Mouse (Mus musculus) midbrain, postnatal 0 days (tissue): ENCODE results near the gene Pmm1. TPM values are rescaled to one million over a fixed set of nuclear protein-coding genes. Genes with fewer than 3 reads are reported as not detected.
A peak's percentile ranks its signal among the peaks of the same experiment; 100 is the strongest.

Experiments used
- ATAC-seq: fragments of 200-750 bp; cut with Nextera tagmentation; 2 replicates; pipeline ENCODE4 v1.8.0; 2017; ENCODE audit warnings: moderate number of reproducible peaks, mild to moderate bottlenecking, moderate TSS enrichment, moderate library complexity; ENCODE audit not compliant: low FRiP score
- DNase-seq: peaks from one replicate; pipeline ENCODE4 v3.0.0-alpha.2; 2015; ENCODE audit warnings: low spot score
- H3K27ac ChIP-seq: fragments of 300-500 bp; sonication (generic); 2 replicates; pipeline ENCODE4 v1.5.1; 2014; ENCODE audit warnings: low read depth, mild to moderate bottlenecking, low read length, mixed read lengths
- H3K27me3 ChIP-seq: fragments of 300-500 bp; sonication (generic); 2 replicates; pipeline ENCODE4 v1.6.1; 2014; ENCODE audit warnings: low read length, control low read depth, mixed read lengths; ENCODE audit not compliant: insufficient read depth
- H3K36me3 ChIP-seq: fragments of 300-500 bp; sonication (generic); 2 replicates; pipeline ENCODE4 v1.6.1; 2014; ENCODE audit warnings: low read length, control low read depth, mixed read lengths; ENCODE audit not compliant: insufficient read depth
- H3K4me1 ChIP-seq: fragments of 300-500 bp; sonication (generic); 2 replicates; pipeline ENCODE4 v1.6.1; 2014; ENCODE audit warnings: mild to moderate bottlenecking, control low read depth, antibody characterized with exemption, low read length, mixed read lengths; ENCODE audit not compliant: insufficient read depth
- H3K4me2 ChIP-seq: fragments of 300-500 bp; sonication (generic); 2 replicates; pipeline ENCODE4 v1.6.1; 2014; ENCODE audit warnings: low read depth, mild to moderate bottlenecking, low read length, mixed read lengths; ENCODE audit not compliant: poor library complexity, severe bottlenecking
- H3K4me3 ChIP-seq: fragments of 300-500 bp; sonication (generic); 2 replicates; pipeline ENCODE4 v1.5.1; 2014; ENCODE audit warnings: low read depth, mild to moderate bottlenecking, low read length, moderate library complexity
- H3K9ac ChIP-seq: fragments of 300-500 bp; sonication (generic); replicated peaks from 2 replicates; pipeline ENCODE4 v1.6.1; 2014; ENCODE audit warnings: mild to moderate bottlenecking, low read length, moderate library complexity, mixed read lengths; ENCODE audit not compliant: poor library complexity, severe bottlenecking
- H3K9me3 ChIP-seq: fragments of 300-500 bp; sonication (generic); 2 replicates; pipeline ENCODE4 v1.6.1; 2016; ENCODE audit warnings: low read length, control low read depth
- CTCF ChIP-seq: IDR thresholded peaks from 2 replicates; pipeline ENCODE4 v1.5.1; 2016; ENCODE audit warnings: antibody characterized with exemption, mild to moderate bottlenecking
- WGBS: fragments of 180-500 bp; shearing (Covaris S2); extraction: QIAGEN DNeasy Blood & Tissue Kit; methylation state at CpG from one replicate; pipeline ENCODE4 v1.1.7; 2014; 5-methylcytosine and 5-hydroxymethylcytosine counted together
- polyA plus RNA-seq: library from polyadenylated mRNA; unstranded; fragments of >200 nt; fragmentation: Nextera tagmentation; extraction: Ambion mirVana; gene quantifications from 2 replicates; pipeline ENCODE4 v1.2.1, GENCODE M21; 2015
- total RNA-seq: library from RNA; depleted of rRNA; stranded (reverse); fragments of >200 nt; gene quantifications from 2 replicates; pipeline ENCODE4 v1.2.3, GENCODE M21; 2014

Pmm1 gene
- total and polyA plus RNA-seq, 2 experiments from 2014 or later, result 122 to 172 TPM

- no peak for TF ChIP-seq CTCF
- peak overlapping the region; percentile 93 for H3K27ac ChIP-seq
- ATAC-seq (0 out of 2 replicates have a peak, but pooled peaks have one; percentile 4), DNase-seq (no peak)
- H3K4me2 ChIP-seq, result peak overlapping the region; percentile 75
- peak overlapping the region; percentile 67 for H3K4me3 ChIP-seq
- peak overlapping the region; percentile 77 for H3K9ac ChIP-seq
- H3K4me1 ChIP-seq, result no peaks in the 10 kb centered on the region
- H3K36me3 ChIP-seq, result no peaks in the 10 kb centered on the region
- H3K9me3 ChIP-seq, result no peaks in the 10 kb centered on the region
- WGBS, result 4% methylated on average over 4 of the region's 8 CpGs
- H3K27me3 ChIP-seq, result no peaks in the 10 kb centered on the region
These were observed 335 bp upstream of the Pmm1 start for GRCm38 (mm10) chr15:81961078-81961451.

GRCm38 (mm10) chr15:81958906-81959305, 1.8 kb downstream of the Pmm1 start:
- H3K27ac ChIP-seq, result no peak overlapping the region
- ATAC-seq (no peak), DNase-seq (no peak)
- no peak for TF ChIP-seq CTCF
- H3K9me3 ChIP-seq, result no peaks in the 10 kb centered on the region
- no peak overlapping the region for H3K4me3 ChIP-seq
- 89% methylated on average over 3 of the region's 3 CpGs for WGBS
- H3K4me1 ChIP-seq, result no peaks in the 10 kb centered on the region
- no peaks in the 10 kb centered on the region for H3K27me3 ChIP-seq
- no peak overlapping the region for H3K9ac ChIP-seq
- H3K4me2 ChIP-seq, result no peak overlapping the region
- H3K36me3 ChIP-seq, result peaks cover 17% of the 10 kb centered on the region

GRCm38 (mm10) chr15:81957598-81957997, 3.1 kb downstream of the Pmm1 start:
- 87% methylated on average over 11 of the region's 11 CpGs for WGBS
- Histone ChIP-seq H3K36me3 (peaks cover 20% of the 10 kb centered on the region), H3K4me3 (no peak overlapping the region), H3K9ac (no peak overlapping the region), H3K4me2 (no peak overlapping the region), H3K4me1 (no peaks in the 10 kb centered on the region), H3K27ac (no peak overlapping the region), H3K27me3 (no peaks in the 10 kb centered on the region), H3K9me3 (no peaks in the 10 kb centered on the region)
- DNase-seq (no peak), ATAC-seq (no peak)
- no peak for TF ChIP-seq CTCF

GRCm38 (mm10) chr15:81956457-81956856, 4.3 kb downstream of the Pmm1 start:
- peaks cover 30% of the 10 kb centered on the region for H3K36me3 ChIP-seq
- peak; percentile 89 for TF ChIP-seq CTCF
- H3K27me3 ChIP-seq, result no peaks in the 10 kb centered on the region
- DNase-seq, result peak; percentile 55
- no peak overlapping the region for H3K4me2 ChIP-seq
- H3K9me3 ChIP-seq, result no peaks in the 10 kb centered on the region
- no peak overlapping the region for H3K4me3 ChIP-seq
- no peak overlapping the region for H3K9ac ChIP-seq
- no peak for ATAC-seq
- H3K27ac ChIP-seq, result no peak overlapping the region
- 54% methylated on average over 8 of the region's 8 CpGs for WGBS
- H3K4me1 ChIP-seq, result no peaks in the 10 kb centered on the region

- DNase-seq (no peak), ATAC-seq (no peak)
- Histone ChIP-seq H3K36me3 (peaks cover 40% of the 10 kb centered on the region), H3K27me3 (no peaks in the 10 kb centered on the region), H3K9ac (no peak overlapping the region), H3K4me2 (no peak overlapping the region), H3K4me1 (no peaks in the 10 kb centered on the region), H3K9me3 (no peaks in the 10 kb centered on the region), H3K4me3 (no peak overlapping the region), H3K27ac (no peak overlapping the region)
- TF ChIP-seq CTCF, result no peak
- WGBS, result 95% methylated on average over 15 of the region's 15 CpGs
These were observed 5.3 kb downstream of the Pmm1 start for GRCm38 (mm10) chr15:81955414-81955813.

- peaks cover 47% of the 10 kb centered on the region for H3K36me3 ChIP-seq
- H3K9ac ChIP-seq, result no peak overlapping the region
- no peaks in the 10 kb centered on the region for H3K9me3 ChIP-seq
- no peak overlapping the region for H3K27ac ChIP-seq
- TF ChIP-seq CTCF, result no peak
- ATAC-seq (no peak), DNase-seq (no peak)
- H3K27me3 ChIP-seq, result no peaks in the 10 kb centered on the region
- 91% methylated on average over 6 of the region's 6 CpGs for WGBS
- H3K4me3 ChIP-seq, result no peak overlapping the region
- no peaks in the 10 kb centered on the region for H3K4me1 ChIP-seq
- no peak overlapping the region for H3K4me2 ChIP-seq
These were observed 6.0 kb downstream of the Pmm1 start for GRCm38 (mm10) chr15:81954716-81955115.
